Mouse (Mus musculus): ENCODE results near the gene Sept12.

Gene Sept12

DNA sequence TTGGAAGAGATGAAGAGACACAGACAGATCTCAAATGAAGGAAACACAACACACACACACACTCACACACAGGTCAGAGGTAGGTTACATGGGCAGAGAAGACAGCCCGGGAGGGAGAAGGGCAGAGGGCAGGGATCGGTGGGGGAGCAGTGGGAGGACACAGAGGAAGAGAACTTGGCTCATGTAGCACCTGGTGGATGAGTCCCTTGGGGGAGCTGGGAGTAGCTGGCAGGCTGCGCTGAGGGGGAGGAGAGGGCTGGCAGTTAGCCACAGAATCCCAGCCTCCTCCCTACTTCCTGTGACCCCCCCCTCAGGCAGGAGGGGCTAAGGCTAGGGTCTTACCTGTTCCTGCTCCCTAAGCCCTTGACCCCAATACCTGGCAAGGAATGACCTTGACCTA lies at the start of gene Sept12:
Gene Sept12 (minus strand): TSS at position 300 of the 400 bp plus-strand sequence.
- DNase-seq (ENCODE audit: low read depth, low spot score), result no peak

DNA sequence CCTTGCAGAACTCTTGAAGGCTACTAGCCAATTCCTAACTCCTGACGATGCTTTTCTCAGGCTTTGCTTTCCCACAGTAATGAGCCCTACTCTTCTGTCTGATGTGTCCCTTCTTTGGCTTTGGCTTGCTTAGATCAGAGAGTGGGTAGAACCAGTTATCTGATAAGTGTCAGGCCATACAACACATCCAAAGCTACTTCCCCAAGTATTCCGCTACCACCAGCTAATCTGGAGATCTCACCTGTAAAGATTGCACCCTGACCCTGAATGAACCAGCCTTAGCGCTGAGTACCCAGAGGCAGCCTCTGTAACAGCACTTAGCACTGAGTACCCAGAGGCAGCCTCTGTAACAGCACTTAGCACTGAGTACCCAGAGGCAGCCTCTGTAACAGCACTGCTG lies 47.7 kb upstream of the Sept12 start:
- no peak for DNase-seq (ENCODE audit: low read depth, low spot score)

DNA sequence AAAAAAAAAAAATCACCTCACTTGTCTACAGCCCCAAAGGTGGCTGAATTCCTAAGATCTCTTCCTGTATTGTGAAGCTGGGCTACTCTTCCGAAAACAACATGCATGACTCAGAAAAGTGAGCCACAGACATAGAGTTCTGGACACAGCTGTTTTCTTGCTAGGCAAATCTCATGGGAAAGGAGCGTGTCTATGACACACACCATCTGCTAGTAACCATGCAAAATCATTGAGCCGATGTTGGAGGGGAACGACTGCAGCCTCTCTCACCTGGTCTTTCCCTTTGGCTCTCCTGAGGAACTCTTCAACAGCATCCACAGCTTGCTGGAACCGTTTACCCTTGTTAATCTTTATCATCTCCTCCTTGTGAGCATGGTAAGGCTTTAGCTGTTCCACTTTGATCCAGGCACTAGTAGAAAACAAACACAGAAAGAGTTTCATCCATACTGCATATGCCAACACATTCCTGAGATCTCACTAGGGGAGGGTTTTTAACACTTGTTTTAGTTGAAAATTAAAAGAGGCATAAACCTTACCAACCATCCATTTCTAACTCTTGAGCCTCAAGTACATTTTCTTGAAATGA lies 39.1 kb upstream of the Sept12 start:
- DNase-seq (ENCODE audit: low read depth, low spot score), result no peak

DNA sequence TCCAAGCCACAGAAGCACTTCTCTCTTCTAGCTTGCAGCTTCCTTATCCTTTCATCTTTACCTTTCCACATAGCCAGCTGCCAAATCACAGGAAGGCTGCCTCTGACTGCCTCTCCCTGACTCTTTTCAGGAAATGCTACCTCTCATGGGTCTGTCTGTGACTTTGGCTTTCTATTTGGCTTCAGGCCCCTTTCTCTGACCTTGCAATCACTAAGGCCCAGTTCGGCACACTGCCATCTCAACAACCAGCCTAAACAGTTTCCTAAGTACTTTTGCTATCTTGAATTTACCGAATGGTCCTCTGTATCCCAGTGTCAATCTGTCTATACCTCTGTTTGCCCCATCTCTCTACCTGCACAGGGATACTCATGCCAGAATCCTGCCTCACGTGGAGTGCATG lies 37.9 kb upstream of the Sept12 start:
- DNase-seq (ENCODE audit: low read depth, low spot score), result no peak

DNA sequence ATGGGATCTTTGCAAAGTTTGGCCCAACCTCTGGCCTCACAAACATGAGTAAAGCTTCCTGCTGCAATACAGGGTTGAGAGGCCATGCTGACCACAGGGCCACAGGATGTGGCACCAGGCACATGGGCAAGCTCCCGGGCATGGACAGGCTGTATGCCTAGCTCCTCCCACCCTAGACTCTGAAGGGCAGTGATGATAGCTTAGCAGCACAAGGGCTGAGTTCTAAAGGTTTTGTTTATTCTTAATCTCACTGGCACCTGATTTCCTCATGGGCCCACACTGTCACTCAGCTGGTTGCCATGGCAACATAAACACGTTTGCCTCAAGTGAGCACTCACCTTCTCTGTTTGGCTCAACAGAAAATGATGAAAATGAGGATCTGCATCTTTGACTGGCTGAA lies 32.2 kb upstream of the Sept12 start:
- DNase-seq (ENCODE audit: low read depth, low spot score), result no peak

DNA sequence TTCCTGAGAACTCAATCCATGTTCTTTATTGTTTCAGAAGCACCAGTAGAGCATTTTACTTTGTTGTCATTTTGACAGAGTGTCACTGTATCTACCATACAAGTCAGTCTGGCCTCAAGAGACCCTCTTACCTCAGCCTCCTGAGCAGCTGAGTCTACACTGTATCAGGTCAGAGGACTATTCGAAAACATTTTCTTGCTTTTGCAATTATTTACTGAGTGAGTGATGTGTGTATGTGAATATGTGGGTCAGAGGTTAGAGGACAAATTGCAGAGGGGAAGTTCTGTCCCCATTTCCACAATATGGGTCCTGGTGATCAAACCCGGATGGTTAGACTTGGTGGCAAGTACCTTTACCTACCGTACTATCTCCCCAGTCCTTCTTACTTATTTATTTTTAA lies 26.4 kb upstream of the Sept12 start:
- no peak for DNase-seq (ENCODE audit: low read depth, low spot score)

DNA sequence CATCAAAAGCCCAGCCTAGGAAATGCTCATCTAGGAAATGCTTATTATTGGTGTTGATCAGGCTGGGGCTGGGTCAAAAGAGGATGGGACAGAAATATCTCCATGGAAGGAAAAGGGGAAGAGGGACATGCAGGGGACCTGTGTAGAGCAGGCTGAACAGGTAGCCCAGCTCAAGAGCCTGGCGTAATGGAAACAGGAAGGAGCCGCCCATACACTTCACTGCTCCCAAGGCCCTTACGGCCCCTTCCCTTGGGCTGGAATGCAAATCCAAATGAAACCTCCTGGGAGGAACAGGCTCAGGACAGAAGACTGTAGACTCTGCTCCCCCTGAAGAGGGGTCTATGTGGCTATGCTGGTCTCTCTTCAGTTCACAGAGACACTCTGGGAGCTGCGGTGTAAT lies 16.9 kb upstream of the Sept12 start:
- DNase-seq (ENCODE audit: low read depth, low spot score), result no peak

DNA sequence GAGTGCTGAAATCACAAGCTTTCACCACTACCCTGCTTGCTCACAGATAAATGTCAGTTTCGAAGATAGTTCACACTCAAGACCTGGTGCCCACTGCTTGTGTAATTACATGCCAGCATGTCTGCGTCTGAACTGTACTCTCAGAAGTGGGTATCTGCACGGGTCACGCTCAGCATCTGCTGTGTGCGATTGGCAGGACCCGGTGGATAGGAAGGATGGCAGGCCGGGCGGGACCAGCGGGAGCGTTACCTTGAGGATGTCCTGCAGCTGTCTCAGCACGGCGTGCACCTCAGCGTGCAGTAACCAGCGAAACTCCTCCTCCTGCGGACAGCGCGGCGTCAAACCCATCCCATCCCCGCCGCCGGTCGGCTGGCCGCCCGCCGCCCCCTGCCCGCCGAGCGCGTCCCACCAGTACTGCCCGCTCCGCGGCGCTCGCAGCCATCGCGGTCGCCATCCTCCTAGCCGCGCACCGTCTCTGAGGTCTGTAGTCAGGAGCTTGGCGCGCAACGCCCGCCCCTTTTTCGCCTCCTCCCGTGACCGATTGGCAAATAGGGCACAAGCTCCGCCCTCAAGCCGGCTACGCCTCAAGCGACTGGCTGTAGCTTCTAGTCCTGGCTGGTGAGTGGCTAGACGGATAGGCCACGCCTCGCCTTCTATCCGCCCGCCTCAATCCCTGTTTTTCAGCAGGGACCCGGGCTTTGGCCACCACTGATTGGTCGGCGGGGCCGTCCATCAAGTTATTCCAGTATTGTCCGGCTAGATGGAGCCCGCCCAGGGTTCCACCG lies 15.6 kb upstream of the Sept12 start, which contains the start of gene Rogdi:
Gene Rogdi (minus strand): TSS at position 500 of the 785 bp plus-strand sequence.
- DNase-seq (ENCODE audit: low read depth, low spot score), result peak; percentile 99

DNA sequence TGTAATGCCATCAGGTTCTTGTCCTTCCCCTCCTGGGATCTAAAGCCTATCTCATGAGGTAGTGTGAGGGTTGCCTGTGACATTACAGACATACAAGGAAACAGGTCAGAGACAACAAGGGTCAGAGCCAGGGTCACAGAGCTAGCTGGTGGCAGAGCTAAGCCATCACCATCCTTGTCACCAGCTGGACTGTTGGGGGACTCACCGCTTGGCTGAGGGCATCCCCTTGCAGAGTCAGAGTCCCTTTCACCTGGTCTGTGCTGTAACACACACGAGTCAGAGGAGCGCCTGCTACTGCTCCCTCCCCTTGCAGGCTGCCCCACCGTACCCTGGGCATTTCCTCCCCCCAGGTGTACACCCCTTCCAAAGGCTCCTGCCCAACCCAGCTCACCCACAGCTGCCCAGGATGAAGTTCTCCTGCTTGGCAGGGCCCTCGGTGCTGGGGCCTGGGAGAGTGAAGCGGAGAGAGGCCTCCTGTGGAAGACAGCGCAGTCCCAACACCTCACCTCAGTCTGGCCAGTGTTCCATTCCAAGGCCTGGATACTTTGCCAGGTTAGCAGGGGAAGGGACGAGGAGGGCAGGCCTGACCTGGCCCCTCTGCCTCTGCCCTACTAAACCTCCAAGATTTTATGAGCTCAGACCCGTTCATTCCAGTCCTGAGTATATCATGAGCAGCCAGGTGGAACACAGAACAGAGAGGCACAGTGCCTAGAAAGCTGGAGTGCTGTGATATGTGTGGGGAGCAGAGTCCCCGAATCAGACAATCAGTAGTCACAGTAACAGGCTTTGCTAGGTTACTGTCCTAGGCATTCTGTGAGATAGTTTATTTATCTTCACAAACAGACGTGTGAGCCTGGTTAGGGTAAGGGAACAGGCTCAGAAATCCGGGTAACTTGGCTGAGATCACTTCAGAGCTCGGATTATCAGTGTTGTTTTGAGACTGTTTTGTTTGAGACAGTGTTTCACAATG lies 14.7 kb upstream of the Sept12 start:
- no peak for DNase-seq (ENCODE audit: low read depth, low spot score)

DNA sequence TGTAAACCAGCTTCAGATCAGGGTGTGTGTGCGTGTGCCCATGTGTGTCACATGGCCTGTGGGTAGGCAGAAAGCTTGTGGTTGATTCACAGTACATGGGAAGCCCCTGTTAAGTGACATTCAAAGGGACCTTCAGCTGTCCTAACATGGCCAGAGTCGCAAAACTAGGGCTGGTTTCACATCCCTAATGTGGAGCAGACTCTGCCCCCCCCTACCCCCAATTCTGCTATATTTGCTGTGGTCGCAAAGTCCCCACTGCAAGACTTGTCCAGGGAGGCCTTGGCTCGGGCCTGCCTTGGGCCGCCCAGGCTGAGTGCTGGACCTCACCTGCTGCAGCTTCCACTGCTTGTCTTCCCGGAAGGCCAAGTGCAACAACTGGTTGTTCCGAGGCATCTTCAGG lies 13.6 kb upstream of the Sept12 start:
- DNase-seq (ENCODE audit: low read depth, low spot score), result no peak

DNA sequence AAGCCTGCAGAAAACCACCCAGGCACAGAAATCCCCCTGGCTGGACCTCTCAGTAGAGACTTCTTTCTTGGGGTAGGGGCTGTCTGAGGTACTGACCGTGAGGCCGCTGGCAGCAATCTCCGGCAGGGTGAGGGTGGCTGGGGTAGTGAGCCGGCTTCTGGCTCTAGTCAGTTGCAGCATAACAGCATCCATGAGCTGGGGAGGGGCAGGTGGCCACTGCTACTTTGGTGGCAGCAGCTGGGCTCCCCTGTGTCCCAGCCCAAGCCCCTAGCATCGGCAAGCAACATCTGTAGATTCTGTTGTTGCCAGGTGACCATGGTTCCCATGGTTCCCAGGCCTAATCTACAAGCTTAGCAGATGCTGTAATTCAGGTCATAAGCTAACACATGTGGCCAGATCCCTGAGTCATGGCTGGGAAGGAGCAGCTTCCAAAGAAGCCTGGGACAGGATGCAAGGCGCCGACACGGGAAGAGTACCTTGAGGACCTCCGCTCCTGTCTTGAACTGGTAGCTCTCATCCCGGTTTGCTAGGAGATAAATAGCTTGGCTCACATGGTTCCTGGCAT lies 12.8 kb upstream of the Sept12 start:
- no peak for DNase-seq (ENCODE audit: low read depth, low spot score)

DNA sequence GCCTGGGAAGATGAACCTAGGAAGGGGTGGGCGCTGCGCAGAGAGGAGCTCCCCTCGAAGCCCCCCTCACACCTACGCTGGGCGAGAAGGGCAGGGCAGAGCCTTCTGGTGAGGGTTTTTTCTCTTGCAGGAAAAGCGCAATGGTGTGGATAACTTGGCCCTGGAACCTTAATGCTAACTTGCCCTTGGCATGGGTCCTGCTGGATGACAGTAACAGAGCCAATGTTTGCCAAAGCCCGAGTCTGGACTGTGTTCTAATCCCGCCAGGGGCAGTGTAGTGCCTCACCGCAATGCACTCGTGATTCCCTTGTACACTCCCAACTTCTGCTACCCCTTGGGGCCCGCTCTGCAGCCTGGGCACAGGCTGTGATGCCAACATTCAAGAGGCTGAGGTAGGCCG lies 10.4 kb upstream of the Sept12 start:
- DNase-seq (ENCODE audit: low read depth, low spot score), result no peak

DNA sequence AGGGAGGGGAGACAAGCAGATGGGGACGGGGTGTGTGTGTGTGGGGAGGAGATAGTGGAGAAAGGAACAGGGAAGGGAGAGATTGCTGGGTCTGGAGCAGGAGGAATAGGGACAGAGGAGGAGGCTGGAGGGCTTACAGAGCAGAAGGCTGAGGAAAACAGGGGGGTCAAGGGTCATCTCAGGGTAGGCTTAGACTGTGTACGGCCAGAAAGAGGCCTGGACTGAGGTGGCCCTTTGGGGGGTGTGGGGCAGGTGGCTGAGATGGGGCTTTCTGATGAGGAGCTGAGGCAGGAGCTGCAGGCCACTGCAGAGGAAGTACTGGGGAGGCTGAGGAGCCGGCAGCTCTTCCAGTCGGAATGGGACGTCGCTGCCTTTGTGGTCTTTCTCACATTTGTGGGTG lies 9.8 kb upstream of the Sept12 start:
- DNase-seq (ENCODE audit: low read depth, low spot score), result no peak

DNA sequence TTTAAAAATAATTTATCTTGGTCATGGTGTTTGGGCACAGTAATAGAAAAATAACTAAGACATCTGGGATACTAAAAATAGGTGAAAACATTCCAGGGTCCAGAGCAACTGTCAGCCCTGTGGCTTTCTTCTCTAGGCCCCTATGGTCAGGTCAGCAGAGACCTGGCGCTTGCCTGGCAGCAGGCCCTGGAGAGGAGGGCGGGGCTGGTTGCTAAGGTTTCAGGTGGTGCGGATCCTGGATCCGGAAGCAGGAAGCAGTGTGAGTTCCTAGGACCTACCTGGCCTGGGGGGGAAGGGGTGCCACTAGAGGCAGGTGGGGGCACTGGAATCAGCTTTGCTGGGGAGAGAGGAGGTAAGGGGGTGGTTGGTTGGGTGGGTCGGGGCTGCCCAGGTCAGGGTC lies 9.4 kb upstream of the Sept12 start, which contains the start of gene Smim22:
Gene Smim22 (plus strand): TSS at position 222 of the 400 bp plus-strand sequence.
- DNase-seq (ENCODE audit: low read depth, low spot score), result no peak

DNA sequence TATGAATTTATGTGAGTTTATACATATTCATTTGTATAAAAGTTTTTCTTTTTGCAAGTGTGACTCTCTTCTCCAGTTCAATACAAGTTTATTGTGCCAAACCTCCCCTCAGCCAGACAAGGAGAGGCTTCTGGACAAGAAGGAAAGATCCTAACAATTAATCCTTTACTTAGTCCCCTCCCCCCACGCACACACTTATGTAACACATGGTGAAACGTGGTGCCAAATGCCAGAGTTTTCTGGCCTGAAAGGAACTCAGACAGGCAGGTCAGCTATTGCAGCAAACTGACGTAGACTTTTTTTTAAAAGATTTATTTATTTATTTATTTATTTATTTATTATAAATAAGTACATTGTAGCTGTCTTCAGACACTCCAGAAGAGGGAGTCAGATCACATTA lies 3.0 kb upstream of the Sept12 start:
- no peak for DNase-seq (ENCODE audit: low read depth, low spot score)

DNA sequence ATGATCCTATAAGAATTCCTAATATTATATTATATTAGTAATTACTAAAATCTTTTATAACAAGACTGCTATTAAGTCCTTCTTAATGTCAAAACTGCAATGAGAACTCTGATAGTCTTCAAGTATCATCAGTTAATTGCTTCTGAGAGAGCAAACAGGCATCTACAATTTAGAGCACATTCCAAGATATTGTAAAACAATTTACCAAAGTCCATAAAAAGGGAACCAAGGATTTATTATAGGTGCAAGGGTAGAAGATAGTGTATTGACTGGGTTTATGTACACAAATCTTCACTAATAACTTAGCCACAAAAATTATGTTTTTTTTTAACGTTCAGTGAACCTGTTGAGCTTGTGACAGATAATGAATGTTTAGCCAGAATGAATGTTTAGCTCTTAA lies 1.3 kb upstream of the Sept12 start:
- DNase-seq (ENCODE audit: low read depth, low spot score), result no peak

DNA sequence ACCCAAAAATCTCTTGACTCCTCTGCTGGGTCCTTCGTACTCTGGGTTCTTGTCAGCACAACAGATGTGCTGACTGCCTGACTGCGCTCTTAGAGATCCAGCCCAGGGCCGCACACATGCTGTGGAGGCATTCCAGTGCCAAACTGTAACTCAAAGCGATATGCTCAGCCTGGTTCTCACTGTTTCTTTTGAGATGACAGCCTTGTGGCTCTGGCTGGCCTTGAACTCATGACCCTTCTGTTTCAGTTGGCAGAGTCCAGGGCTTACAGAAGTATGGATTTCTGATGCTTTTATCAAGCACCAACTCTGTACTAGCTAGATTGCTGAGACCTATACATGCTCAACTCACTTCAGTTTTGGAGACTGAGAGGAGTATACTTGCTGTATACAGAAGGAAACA lies 4.4 kb downstream of the Sept12 start:
- DNase-seq (ENCODE audit: low read depth, low spot score), result no peak

DNA sequence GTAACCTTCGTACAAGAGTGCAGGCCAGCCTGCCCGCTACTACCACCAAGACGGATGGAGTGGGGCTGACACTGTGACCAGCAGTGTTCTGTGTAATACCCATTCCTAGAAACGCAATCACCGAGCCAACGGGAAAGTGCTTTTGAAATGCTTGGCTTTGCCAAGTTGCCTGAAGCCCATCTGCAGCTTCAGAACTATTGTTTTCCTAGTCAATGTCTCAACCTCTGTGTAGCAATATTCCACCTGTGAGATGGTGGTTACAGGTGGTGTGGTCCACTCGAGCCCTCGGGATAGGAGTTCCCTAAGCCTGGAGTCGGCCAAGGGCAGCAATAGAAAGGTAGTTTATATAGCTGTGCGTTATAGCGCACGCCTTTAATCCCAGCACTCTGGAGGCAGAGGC lies 12.9 kb downstream of the Sept12 start:
- no peak for DNase-seq (ENCODE audit: low read depth, low spot score)

DNA sequence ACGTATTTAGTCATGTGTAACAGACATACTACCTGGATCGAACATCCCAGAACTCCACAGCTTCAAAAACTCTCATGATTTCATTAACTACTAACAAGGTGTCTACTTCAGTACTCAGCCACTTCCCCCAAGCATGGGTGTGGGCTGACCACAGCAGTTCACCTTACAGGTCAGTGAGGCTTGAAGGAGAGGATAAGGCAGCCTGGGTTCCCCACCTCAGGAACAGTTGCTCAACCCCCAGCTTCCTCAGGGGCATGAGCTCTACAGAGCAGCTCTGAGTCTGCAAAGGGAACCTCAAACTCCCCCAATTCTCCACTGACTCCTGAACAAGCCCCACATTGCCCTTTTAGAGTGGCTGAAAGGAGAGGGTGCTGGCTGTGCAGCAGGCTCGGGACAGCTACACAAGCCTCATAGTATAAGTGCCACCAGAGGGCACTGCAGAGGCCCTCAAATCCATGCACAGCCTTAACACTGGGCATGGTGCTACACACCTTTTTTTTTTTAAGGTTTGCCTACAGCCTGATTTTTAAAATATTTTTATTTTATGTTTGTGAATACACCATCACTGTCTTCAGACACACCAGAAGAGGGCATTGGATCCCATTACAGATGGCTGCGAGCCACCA lies 17.8 kb downstream of the Sept12 start:
- DNase-seq (ENCODE audit: low read depth, low spot score), result no peak

DNA sequence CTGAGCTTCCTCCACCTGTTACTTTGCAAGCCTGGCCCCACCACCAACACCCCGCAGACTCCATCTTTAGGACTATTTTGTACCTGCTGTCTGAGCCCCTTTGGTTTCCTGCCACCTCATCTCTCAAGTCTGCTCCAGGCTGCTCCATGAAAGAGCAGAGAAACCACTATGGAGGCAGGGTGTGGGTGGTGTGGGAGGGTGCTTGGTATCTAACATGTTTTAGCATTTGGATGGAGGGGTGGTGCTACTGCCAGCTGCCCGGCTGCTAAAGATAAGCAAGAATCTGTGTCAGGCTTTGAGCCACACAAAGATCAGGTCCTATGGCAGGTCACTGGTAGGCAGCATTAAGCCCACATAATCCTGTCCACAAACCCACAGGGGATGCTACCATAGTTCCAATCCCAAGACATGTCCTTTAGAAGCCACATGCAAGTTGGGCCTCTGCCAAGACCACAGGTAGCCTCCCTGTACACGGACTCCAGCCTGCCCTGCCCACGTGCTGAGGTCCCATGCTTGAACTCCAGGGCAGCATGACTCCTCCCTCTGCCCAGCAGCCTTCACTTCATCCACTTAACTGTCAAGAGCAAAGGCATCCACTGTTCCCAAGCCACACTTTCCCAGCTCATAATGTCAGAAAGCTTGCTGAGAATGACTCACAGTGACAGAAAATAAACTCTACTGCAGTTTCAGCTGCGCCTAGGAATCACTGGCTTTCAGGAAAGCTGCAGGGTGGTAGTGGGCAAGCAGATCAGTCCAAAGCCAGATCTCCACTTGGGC lies 19.2 kb downstream of the Sept12 start:
- peak; percentile 62 for DNase-seq (ENCODE audit: low read depth, low spot score)

DNA sequence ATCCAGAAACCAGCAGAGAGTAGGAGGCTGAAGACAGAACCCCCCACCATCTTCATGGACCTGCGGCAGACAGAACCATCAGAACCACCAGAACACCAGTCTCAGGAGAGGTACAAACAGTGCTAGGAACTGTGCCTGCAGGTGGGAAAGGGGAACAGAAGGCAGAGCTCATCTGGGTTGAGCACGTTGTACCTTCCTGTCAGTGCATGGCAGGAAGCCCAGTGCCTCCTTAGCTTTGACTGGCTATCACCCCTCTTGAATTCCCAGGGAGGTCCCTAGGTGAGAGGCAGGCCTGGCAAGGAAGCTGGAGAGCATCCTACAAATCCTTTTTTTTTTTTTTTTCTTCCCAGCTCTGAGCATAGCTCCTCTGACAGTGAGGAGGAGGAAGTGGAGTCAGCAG lies 21.5 kb downstream of the Sept12 start:
- peak; percentile 48 for DNase-seq (ENCODE audit: low read depth, low spot score)

Data from telencephalon, adult 2 months (tissue).